Mouse (Mus musculus) megakaryocyte-erythroid progenitor cell, adult 5-6 weeks (primary cell): Measurements from ENCODE around the gene Sh2d2a. TPM values are rescaled to one million over a fixed set of nuclear protein-coding genes. Genes with fewer than 3 reads are reported as not detected.

Experiments used
- total RNA-seq, 2 experiments: library from RNA; stranded (forward) in 1 of 2; stranded (reverse) in 1 of 2; fragments of 200-1000, 215-1000 nt in 1 of 2; fragments of >200 nt in 1 of 2; fragmentation: Nextera tagmentation in 1 of 2; gene quantifications; 2 replicates each; pipeline ENCODE4 v1.2.3; 2014 to 2017

Sh2d2a gene
- total RNA-seq, 2 experiments from 2014 or later = 0.74 to 5.2 TPM

Other genes with a start within 250 kb of the Sh2d2a start
- gene Arhgef11, start 229.2 kb upstream of the Sh2d2a start, total RNA-seq (2014; fragmentation: Nextera tagmentation) = 4.7 and 5.3 TPM in 2 replicates
- gene Arhgef11, start 229.2 kb upstream of the Sh2d2a start, total RNA-seq (2017) = 1.9 and 2.1 TPM in 2 replicates
- not detected in 2 replicates for gene Lrrc71, start 98.1 kb upstream of the Sh2d2a start, total RNA-seq (2014; fragmentation: Nextera tagmentation)
- 0.23 TPM in 1 of 2 replicates, not detected in the other for gene Lrrc71, start 98.1 kb upstream of the Sh2d2a start, total RNA-seq (2017)
- gene Ntrk1, start 51.6 kb upstream of the Sh2d2a start, total RNA-seq (2014; fragmentation: Nextera tagmentation) = not detected in 2 replicates
- gene Ntrk1, start 51.6 kb upstream of the Sh2d2a start, total RNA-seq (2017) = not detected in 2 replicates
- not detected in 2 replicates for gene Insrr, start 49.8 kb upstream of the Sh2d2a start, total RNA-seq (2014; fragmentation: Nextera tagmentation)
- 0.15 TPM in 1 of 2 replicates, not detected in the other for gene Insrr, start 49.8 kb upstream of the Sh2d2a start, total RNA-seq (2017)
- 3.3 and 15.3 TPM in 2 replicates for gene Pear1, start 22.4 kb upstream of the Sh2d2a start, total RNA-seq (2014; fragmentation: Nextera tagmentation)
- gene Pear1, start 22.4 kb upstream of the Sh2d2a start, total RNA-seq (2017) = 3.2 and 4.3 TPM in 2 replicates
- 39.9 and 52.2 TPM in 2 replicates for gene Prcc, start 38.9 kb downstream of the Sh2d2a start, total RNA-seq (2014; fragmentation: Nextera tagmentation)
- gene Prcc, start 38.9 kb downstream of the Sh2d2a start, total RNA-seq (2017) = 30.1 and 48.5 TPM in 2 replicates
- gene Hdgf, start 59.6 kb downstream of the Sh2d2a start, total RNA-seq (2014; fragmentation: Nextera tagmentation) = 676 and 813 TPM in 2 replicates
- 908 and 1,020 TPM in 2 replicates for gene Hdgf, start 59.6 kb downstream of the Sh2d2a start, total RNA-seq (2017)
- 147 and 201 TPM in 2 replicates for gene Mrpl24, start 72.8 kb downstream of the Sh2d2a start, total RNA-seq (2014; fragmentation: Nextera tagmentation)
- 116 and 118 TPM in 2 replicates for gene Mrpl24, start 72.8 kb downstream of the Sh2d2a start, total RNA-seq (2017)
- 65.1 and 78.0 TPM in 2 replicates for gene Isg20l2, start 83.6 kb downstream of the Sh2d2a start, total RNA-seq (2014; fragmentation: Nextera tagmentation)
- 60.4 and 61.7 TPM in 2 replicates for gene Isg20l2, start 83.6 kb downstream of the Sh2d2a start, total RNA-seq (2017)
- 26.9 and 34.3 TPM in 2 replicates for gene Rrnad1, start 84.0 kb downstream of the Sh2d2a start, total RNA-seq (2014; fragmentation: Nextera tagmentation)
- 4.1 and 10.0 TPM in 2 replicates for gene Rrnad1, start 84.0 kb downstream of the Sh2d2a start, total RNA-seq (2017)
- 2.8 TPM in 1 of 2 replicates, not detected in the other for gene Crabp2, start 101.9 kb downstream of the Sh2d2a start, total RNA-seq (2014; fragmentation: Nextera tagmentation)
- gene Crabp2, start 101.9 kb downstream of the Sh2d2a start, total RNA-seq (2017) = 1.2 TPM in 1 of 2 replicates, not detected in the other
- not detected in 2 replicates for gene Nes, start 124.3 kb downstream of the Sh2d2a start, total RNA-seq (2014; fragmentation: Nextera tagmentation)
- gene Nes, start 124.3 kb downstream of the Sh2d2a start, total RNA-seq (2017) = 0.84 TPM in 1 of 2 replicates, not detected in the other
- gene Bcan, start 153.5 kb downstream of the Sh2d2a start, total RNA-seq (2014; fragmentation: Nextera tagmentation) = not detected in 2 replicates
- not detected in 2 replicates for gene Bcan, start 153.5 kb downstream of the Sh2d2a start, total RNA-seq (2017)
- not detected in 2 replicates for gene Hapln2, start 180.8 kb downstream of the Sh2d2a start, total RNA-seq (2014; fragmentation: Nextera tagmentation)
- not detected in 2 replicates for gene Hapln2, start 180.8 kb downstream of the Sh2d2a start, total RNA-seq (2017)
- gene Gpatch4, start 196.4 kb downstream of the Sh2d2a start, total RNA-seq (2014; fragmentation: Nextera tagmentation) = 48.6 and 79.2 TPM in 2 replicates
- gene Gpatch4, start 196.4 kb downstream of the Sh2d2a start, total RNA-seq (2017) = 81.0 and 81.9 TPM in 2 replicates
- 36.8 and 68.7 TPM in 2 replicates for gene Naxe, start 211.7 kb downstream of the Sh2d2a start, total RNA-seq (2014; fragmentation: Nextera tagmentation)
- 21.8 and 25.8 TPM in 2 replicates for gene Naxe, start 211.7 kb downstream of the Sh2d2a start, total RNA-seq (2017)
- gene Ttc24, start 231.5 kb downstream of the Sh2d2a start, total RNA-seq (2014; fragmentation: Nextera tagmentation) = not detected in 2 replicates
- not detected in 2 replicates for gene Ttc24, start 231.5 kb downstream of the Sh2d2a start, total RNA-seq (2017)
- gene Iqgap3, start 235.2 kb downstream of the Sh2d2a start, total RNA-seq (2014; fragmentation: Nextera tagmentation) = 9.7 and 16.0 TPM in 2 replicates
- gene Iqgap3, start 235.2 kb downstream of the Sh2d2a start, total RNA-seq (2017) = 6.6 and 15.2 TPM in 2 replicates